Mouse (Mus musculus) left cerebral cortex, adult 9 months (tissue): Measurements from ENCODE around the gene Parvg.
A peak's percentile ranks its signal among the peaks of the same experiment; 100 is the strongest.

Source experiments
- DNase-seq, 2 experiments: peaks; one replicate each; pipeline ENCODE4 v3.0.0; 2022; ENCODE audit warnings: low spot score in 2 of 2

Gene Parvg

DNA sequence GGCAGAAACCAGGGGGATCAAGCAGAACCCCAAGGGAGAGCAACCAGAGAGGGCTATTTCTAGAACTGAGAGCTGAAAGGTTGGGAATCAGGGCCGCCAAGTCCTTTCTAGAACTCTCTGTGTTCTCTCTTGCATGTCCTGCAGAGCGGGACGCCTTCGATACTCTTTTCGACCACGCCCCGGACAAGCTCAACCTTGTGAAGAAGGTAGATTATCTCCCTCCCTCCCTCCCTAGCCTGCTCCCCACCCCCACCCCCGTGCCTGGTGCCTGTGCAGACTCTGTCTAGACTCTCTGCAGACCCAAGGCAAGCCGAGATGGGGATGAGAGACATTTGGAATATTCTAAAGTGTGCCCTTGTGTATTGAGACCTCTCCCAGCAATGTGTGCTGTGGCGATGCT lies 20.6 kb upstream of the Parvg start:
- no peak for DNase-seq

DNA sequence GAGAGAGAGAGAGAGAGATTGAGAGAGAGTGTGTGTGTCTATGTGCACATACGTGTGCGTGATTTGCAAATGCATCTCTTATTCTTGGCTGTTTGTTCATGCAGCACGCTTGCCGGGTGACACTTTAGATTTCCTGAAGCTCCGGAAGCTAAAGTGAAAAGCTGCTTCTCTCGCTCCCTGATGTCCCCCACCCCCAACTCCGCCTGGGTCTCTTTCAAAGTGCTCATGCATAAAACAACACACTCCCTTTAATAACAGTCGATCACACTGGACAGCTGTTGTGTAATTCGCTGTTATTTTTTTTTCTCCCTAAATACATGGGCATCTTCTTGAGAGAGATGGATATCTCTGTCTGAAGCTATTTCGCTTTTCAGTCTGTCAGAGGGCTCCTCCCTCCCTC lies 18.5 kb upstream of the Parvg start:
- DNase-seq: no peak

DNA sequence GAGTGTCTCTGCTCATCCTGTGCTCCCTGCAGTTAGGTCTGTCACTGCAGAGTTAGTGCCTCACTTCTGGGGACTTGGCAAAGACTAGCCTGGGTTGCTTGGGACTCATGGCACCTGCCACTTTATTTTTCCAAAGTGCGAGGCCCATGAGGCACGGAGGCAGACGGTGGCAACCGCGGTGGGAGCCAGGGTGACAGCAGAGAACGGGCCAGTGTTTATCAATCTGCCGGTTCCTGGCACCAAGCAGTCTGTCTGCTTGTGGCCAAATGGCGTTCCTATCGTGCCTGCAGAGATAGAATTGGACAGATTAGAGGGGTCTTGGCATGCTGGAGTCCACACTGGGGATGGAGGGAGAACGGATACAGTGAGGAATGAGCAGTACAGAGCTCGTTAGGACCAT lies 13.6 kb upstream of the Parvg start:
- no peak for DNase-seq

DNA sequence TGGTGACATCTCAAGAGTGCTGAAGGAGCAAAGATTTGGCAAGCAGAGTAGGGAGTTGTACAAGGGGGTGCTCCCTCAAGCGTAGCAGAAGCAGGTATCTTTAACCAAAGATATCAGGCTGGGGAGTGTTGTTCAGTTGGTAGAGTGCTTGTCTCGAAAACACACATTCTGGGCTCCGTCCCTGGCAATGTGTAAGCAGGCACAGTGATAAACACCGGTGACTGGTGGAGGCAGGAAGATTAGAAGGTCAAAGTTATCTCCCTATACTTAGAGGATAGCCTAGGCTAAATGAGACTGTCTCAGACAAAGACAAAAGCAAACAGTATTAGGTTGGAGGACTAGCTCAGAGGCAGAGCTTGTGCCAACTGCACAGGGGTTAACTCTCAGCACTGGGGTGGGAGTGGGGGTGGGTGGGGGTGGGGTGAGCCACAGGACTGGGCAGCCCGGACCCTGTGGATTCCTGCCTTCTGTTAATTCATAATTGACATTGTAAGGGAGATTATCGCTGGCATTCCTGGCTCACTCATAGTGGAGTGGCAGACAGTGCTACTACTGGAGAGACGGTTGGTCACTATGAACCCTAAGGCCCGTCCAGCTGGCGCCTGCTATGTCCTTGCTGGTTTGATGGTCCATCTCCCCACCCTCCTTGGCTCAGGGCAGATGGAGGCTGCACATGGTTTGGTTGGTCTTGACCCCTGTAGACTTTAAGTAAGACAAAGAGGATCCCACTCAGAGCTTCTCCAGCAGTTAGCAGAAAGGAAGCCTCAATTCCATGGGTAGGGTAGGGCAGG lies 12.3 kb upstream of the Parvg start:
- DNase-seq: no peak

DNA sequence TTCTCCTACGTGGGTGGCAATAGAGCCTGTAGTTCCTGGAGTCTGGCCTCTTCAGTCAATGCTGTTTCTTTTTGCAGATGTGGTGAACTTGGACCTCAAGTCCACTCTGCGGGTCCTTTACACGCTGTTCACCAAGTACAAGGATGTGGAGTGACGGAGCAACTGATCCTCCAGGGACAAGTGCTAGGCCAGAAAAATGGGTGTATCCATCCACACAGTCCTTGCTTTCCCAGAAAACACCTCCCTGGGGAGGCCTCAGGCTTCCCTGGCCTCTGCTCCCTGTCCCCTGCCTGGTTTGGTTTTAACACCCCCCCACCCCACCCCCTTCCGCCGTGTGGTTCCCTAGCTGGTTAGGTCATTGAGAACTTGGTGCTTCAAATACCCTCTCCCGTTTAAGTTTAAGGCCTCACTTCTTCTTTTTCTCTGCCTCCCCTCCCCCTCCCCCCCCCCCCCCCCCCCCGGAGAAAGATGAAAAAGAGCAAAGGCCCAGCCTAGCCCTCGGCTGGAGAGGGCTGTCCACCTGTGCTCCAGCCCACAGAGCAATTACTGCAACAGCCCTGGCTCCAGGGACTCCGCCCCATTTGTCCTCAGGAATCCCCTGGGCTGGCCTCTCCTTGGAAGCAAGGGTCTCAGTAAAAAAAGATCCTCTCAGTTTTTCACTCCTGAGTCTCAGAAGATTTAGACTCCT lies 10.8 kb upstream of the Parvg start:
- DNase-seq: no peak

- DNase-seq: no peak
Measured at GRCm38 (mm10) chr15:84313566-84313878, 10.3 kb upstream of the Parvg start.

GRCm38 (mm10) chr15:84314420-84315080 lies 9.3 kb upstream of the Parvg start:
- DNase-seq: no peak

GRCm38 (mm10) chr15:84315276-84316046 lies 8.4 kb upstream of the Parvg start:
- DNase-seq: no peak

- no peak for DNase-seq
Measured at GRCm38 (mm10) chr15:84319393-84319792, 4.4 kb upstream of the Parvg start.

DNA sequence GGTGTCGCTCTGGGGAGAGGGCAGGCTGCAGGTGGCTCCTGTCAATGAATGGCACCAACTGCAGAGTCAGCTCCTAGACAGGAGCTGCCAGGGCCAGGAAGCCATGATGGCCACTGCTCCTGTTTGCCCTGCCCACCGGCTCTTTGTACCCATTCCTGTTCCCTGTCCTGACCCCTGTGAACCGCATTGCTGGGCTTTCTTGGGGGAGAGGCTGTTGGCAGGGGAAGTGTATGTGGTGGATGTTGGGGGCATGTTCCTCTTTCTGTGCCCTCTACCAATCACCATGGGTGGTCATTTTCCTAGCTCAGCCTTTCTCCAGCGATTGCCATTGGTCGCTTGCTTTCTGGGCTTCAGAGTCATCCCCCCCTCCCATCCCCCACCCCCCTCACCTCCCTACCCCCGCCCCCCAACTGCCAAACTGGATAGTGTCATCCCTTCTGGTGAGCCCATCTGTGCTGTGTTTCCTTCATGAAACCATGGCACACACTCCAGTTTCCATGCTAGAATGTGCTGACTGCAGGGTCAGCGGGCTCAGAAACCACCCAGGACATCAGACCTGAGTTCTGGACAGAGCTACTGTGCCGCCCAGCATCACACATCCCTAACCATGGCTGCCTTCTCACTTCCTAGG lies 2.2 kb upstream of the Parvg start:
- DNase-seq: no peak

- no peak for DNase-seq
Measured at GRCm38 (mm10) chr15:84324870-84325553, 1.2 kb downstream of the Parvg start.

DNA sequence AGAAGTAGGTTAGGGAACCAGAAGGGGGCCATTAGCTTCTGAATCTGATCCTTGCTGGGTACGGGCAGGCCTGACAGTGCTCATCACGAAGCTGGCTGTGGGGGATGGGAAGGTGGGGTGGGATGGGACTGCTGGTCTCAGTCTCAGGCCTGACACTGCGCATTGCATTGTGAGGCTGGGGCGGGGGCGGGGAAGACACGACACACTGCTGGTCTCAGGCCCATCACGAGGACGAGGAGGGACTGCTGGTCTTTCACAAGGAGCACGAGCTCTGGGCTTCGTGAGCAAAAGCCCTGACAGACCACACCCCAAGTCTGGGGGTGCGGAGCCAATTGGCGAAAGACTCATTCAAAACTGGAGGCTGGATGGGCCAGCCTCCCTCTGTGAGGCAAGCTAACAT lies 1.9 kb downstream of the Parvg start:
- DNase-seq: no peak

- no peak for DNase-seq
Measured at GRCm38 (mm10) chr15:84328870-84329269, 5.0 kb downstream of the Parvg start.

- no peak for DNase-seq
Measured at GRCm38 (mm10) chr15:84329940-84330339, 6.1 kb downstream of the Parvg start.

GRCm38 (mm10) chr15:84331066-84331612 lies 7.3 kb downstream of the Parvg start:
- DNase-seq: no peak

GRCm38 (mm10) chr15:84336281-84336817 lies 12.5 kb downstream of the Parvg start:
- peak in 1 of 2 experiments; percentile 29 for DNase-seq

GRCm38 (mm10) chr15:84337599-84337998 lies 13.8 kb downstream of the Parvg start:
- peak in 1 of 2 experiments; percentile 71 for DNase-seq

DNA sequence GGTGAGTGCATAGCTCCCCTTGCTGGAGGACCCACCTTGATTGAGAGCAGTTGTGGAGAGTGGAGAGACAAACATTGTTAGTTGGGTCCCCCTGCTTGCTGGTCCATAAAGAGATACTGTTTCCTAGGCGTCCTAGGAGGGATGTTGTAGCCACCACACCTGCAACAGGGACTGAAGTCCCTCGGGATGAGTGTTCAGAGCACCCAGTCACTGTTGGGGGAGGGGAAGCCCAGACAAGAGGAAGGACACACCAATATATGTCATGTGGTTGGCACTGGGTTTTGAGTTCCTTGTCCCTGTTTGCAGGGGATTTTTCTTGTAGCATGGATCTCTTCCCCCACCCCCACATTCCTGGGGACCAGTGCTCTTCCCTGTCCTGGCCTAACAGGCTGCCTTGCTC lies 17.1 kb downstream of the Parvg start:
- no peak for DNase-seq

DNA sequence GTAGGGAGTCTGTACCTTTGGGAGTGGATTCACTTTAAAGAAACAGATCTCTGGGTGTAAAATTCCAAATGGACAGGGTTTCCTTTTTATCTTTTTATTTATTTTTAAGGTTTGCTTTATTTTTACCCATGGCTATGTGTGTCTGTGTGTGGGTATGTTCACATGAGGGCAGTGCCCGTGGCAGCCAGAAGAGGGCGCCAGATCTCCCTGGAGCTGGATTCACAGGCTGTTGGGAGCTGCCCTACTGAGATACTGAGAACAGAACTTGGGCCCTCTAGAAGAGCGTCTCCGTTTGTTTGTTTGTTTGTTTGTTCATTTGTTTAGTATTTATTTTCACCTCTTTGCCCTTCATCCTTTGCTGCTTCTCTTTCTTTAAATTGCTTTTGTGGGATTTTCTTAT lies 24.9 kb downstream of the Parvg start:
- no peak for DNase-seq

GRCm38 (mm10) chr15:84349915-84350738 lies 26.3 kb downstream of the Parvg start:
- no peak for DNase-seq
